Mouse (Mus musculus): ENCODE results near the gene Slc5a4a.

Gene Slc5a4a

GRCm38 (mm10) chr10:76217056-76217455 lies 69.8 kb downstream of the Slc5a4a start:
- no peak for DNase-seq (ENCODE audit: low spot score in 2 of 2)

- DNase-seq (ENCODE audit: low spot score in 2 of 2): no peak
These were observed 71.0 kb downstream of the Slc5a4a start for GRCm38 (mm10) chr10:76218240-76218639.

- no peak for DNase-seq (ENCODE audit: low spot score in 2 of 2)
These were observed 78.7 kb downstream of the Slc5a4a start for GRCm38 (mm10) chr10:76225944-76226343.

- DNase-seq (ENCODE audit: low spot score in 2 of 2): no peak
These were observed 82.4 kb downstream of the Slc5a4a start for GRCm38 (mm10) chr10:76229627-76230026.

- peak; percentile 89 to 93 for DNase-seq (ENCODE audit: low spot score in 2 of 2)
These were observed 90.3 kb downstream of the Slc5a4a start, which contains the start of gene Prmt2 for GRCm38 (mm10) chr10:76237341-76238225. Gene Prmt2, minus strand, starts transcription at chr10:76237865.
